Mouse (Mus musculus) MEL (cell line): Measurements from ENCODE around the gene Dctd. TPM values are rescaled to one million over a fixed set of nuclear protein-coding genes. Genes with fewer than 3 reads are reported as not detected.

Experiments
- DNase-seq: peaks from one replicate; pipeline ENCODE4 v3.0.0; 2011; ENCODE audit warnings: low read depth, low spot score
- H3K27ac ChIP-seq: 2 replicates; pipeline ENCODE4 v1.5.1; 2012; ENCODE audit warnings: low read depth, mild to moderate bottlenecking, control low read depth, low read length, moderate library complexity; ENCODE audit not compliant: control insufficient read depth
- H3K27me3 ChIP-seq, 2 experiments: fragments of 150-350 bp in 1 of 2; sonication (generic) in 1 of 2; 2 replicates each; pipeline ENCODE4 v1.6.1; 2012; ENCODE audit warnings: low read length in 2 of 2, mild to moderate bottlenecking in 2 of 2, improper control_type of control experiment in 1 of 2, moderate library complexity in 1 of 2; ENCODE audit not compliant: insufficient read depth in 2 of 2, control insufficient read depth in 1 of 2
- H3K36me3 ChIP-seq, 2 experiments: 2 replicates each; pipeline ENCODE4 v1.6.1; 2012 to 2014; ENCODE audit warnings: low read length in 2 of 2, improper control_type of control experiment in 1 of 2, inconsistent platforms in 1 of 2, mild to moderate bottlenecking in 1 of 2; ENCODE audit not compliant: insufficient read depth in 2 of 2, control insufficient read depth in 1 of 2
- H3K4me1 ChIP-seq, 2 experiments: fragments of 150-350 bp in 1 of 2; sonication (generic) in 1 of 2; 2 replicates each; pipeline ENCODE4 v1.6.1; 2012; ENCODE audit warnings: low read length in 2 of 2, improper control_type of control experiment in 1 of 2, mild to moderate bottlenecking in 1 of 2; ENCODE audit not compliant: insufficient read depth in 2 of 2, control insufficient read depth in 1 of 2
- H3K4me3 ChIP-seq, 2 experiments: fragments of 150-350 bp in 1 of 2; sonication (generic) in 1 of 2; 2 replicates each; pipeline ENCODE4 v1.5.1; 2012; ENCODE audit warnings: low read depth in 2 of 2, low read length in 2 of 2, mild to moderate bottlenecking in 2 of 2, moderate library complexity in 2 of 2, control low read depth in 1 of 2, improper control_type of control experiment in 1 of 2; ENCODE audit not compliant: control insufficient read depth in 1 of 2, insufficient read depth in 1 of 2
- H3K79me2 ChIP-seq: 2 replicates; pipeline ENCODE4 v1.6.1; 2012; ENCODE audit warnings: mild to moderate bottlenecking, low read length, moderate library complexity; ENCODE audit not compliant: control insufficient read depth, poor library complexity, insufficient read depth
- H3K9ac ChIP-seq: 2 replicates; pipeline ENCODE4 v1.6.1; 2012; ENCODE audit warnings: low read depth, mild to moderate bottlenecking, control low read depth, low read length, moderate library complexity; ENCODE audit not compliant: control insufficient read depth, poor library complexity, severe bottlenecking
- H3K9me3 ChIP-seq: fragments of 150-350 bp; sonication (generic); replicated peaks from 2 replicates; pipeline ENCODE4 v1.6.1; 2012; ENCODE audit warnings: mild to moderate bottlenecking, low read length, improper control_type of control experiment, moderate library complexity; ENCODE audit not compliant: insufficient read depth
- BHLHE40 ChIP-seq: IDR thresholded peaks from 2 replicates; pipeline ENCODE4 v1.6.1; 2012; ENCODE audit warnings: low read depth, mild to moderate bottlenecking, inconsistent platforms, low read length, improper control_type of control experiment, borderline replicate concordance
- CHD1 ChIP-seq: IDR thresholded peaks from 2 replicates; pipeline ENCODE4 v1.6.1; 2012; ENCODE audit warnings: low read depth, mild to moderate bottlenecking, inconsistent platforms, low read length, improper control_type of control experiment
- CHD2 ChIP-seq: IDR thresholded peaks from 2 replicates; pipeline ENCODE4 v1.6.1; 2011; ENCODE audit warnings: low read length, improper control_type of control experiment
- ELF1 ChIP-seq: IDR thresholded peaks from 2 replicates; pipeline ENCODE4 v1.6.1; 2014; ENCODE audit warnings: low read depth, mild to moderate bottlenecking, inconsistent platforms, low read length, improper control_type of control experiment, moderate library complexity
- EP300 ChIP-seq, 2 experiments: IDR thresholded peaks; 2 replicates each; pipeline ENCODE4 v1.6.1; 2011; ENCODE audit warnings: improper control_type of control experiment in 2 of 2, low read length in 2 of 2, low read depth in 1 of 2, mild to moderate bottlenecking in 1 of 2
- HCFC1 ChIP-seq: IDR thresholded peaks from 2 replicates; pipeline ENCODE4 v1.6.1; 2012; ENCODE audit warnings: low read depth, mild to moderate bottlenecking, inconsistent platforms, low read length, improper control_type of control experiment, moderate library complexity
- JUND ChIP-seq: IDR thresholded peaks from 2 replicates; pipeline ENCODE4 v1.6.1; 2011; ENCODE audit warnings: low read depth, mild to moderate bottlenecking, improper control_type of control experiment, low read length
- MAFK ChIP-seq: IDR thresholded peaks from 2 replicates; pipeline ENCODE4 v1.6.1; 2011; ENCODE audit warnings: low read depth, mild to moderate bottlenecking, low read length, improper control_type of control experiment, borderline replicate concordance
- MAZ ChIP-seq: IDR thresholded peaks from 2 replicates; pipeline ENCODE4 v1.6.1; 2012; ENCODE audit warnings: low read depth, mild to moderate bottlenecking, inconsistent platforms, low read length, improper control_type of control experiment
- MEF2A ChIP-seq: IDR thresholded peaks from 2 replicates; pipeline ENCODE4 v1.6.1; 2014; ENCODE audit warnings: low read depth, mild to moderate bottlenecking, inconsistent platforms, low read length, improper control_type of control experiment; ENCODE audit not compliant: poor library complexity, insufficient replicate concordance, severe bottlenecking; ENCODE audit errors: extremely low read depth
- MXI1 ChIP-seq: IDR thresholded peaks from 2 replicates; pipeline ENCODE4 v1.6.1; 2011; ENCODE audit warnings: mild to moderate bottlenecking, low read depth, low read length, improper control_type of control experiment
- NELFE ChIP-seq: IDR thresholded peaks from 2 replicates; pipeline ENCODE4 v1.6.1; 2011; ENCODE audit warnings: low read depth, low read length, improper control_type of control experiment
- POLR2A ChIP-seq, 2 experiments: IDR thresholded peaks; 2 replicates each; pipeline ENCODE4 v1.6.1; 2011 to 2012; ENCODE audit warnings: low read length in 2 of 2, mild to moderate bottlenecking in 2 of 2, control low read depth in 1 of 2, improper control_type of control experiment in 1 of 2, low read depth in 1 of 2, moderate library complexity in 1 of 2; ENCODE audit not compliant: control insufficient read depth in 1 of 2, insufficient read depth in 1 of 2, poor library complexity in 1 of 2
- POLR2AphosphoS2 ChIP-seq: IDR thresholded peaks from 2 replicates; pipeline ENCODE4 v1.6.1; 2011; ENCODE audit warnings: low read length, improper control_type of control experiment
- POLR2AphosphoS5 ChIP-seq: IDR thresholded peaks from 2 replicates; pipeline ENCODE4 v1.6.1; 2012; ENCODE audit warnings: low read depth, borderline replicate concordance, mild to moderate bottlenecking, inconsistent platforms, low read length, moderate library complexity, mixed read lengths
- RAD21 ChIP-seq: IDR thresholded peaks from 2 replicates; pipeline ENCODE4 v1.6.1; 2011; ENCODE audit warnings: mild to moderate bottlenecking, low read depth, low read length, improper control_type of control experiment
- RCOR1 ChIP-seq: IDR thresholded peaks from 2 replicates; pipeline ENCODE4 v1.6.1; 2012; ENCODE audit warnings: low read depth, mild to moderate bottlenecking, inconsistent platforms, low read length, improper control_type of control experiment
- TBP ChIP-seq: IDR thresholded peaks from 2 replicates; pipeline ENCODE4 v1.8.0; 2011; ENCODE audit warnings: low read depth, low read length, improper control_type of control experiment
- TCF12 ChIP-seq: IDR thresholded peaks from 2 replicates; pipeline ENCODE4 v1.6.1; 2014; ENCODE audit warnings: low read depth, mild to moderate bottlenecking, inconsistent platforms, low read length, improper control_type of control experiment, moderate library complexity
- USF1 ChIP-seq: IDR thresholded peaks from 2 replicates; pipeline ENCODE4 v1.6.1; 2014; ENCODE audit warnings: low read depth, mild to moderate bottlenecking, inconsistent platforms, low read length, improper control_type of control experiment, moderate library complexity
- USF2 ChIP-seq, 2 experiments: IDR thresholded peaks; 2 replicates each; pipeline ENCODE4 v1.6.1; 2011 to 2012; ENCODE audit warnings: improper control_type of control experiment in 2 of 2, low read length in 2 of 2, borderline replicate concordance in 1 of 2, inconsistent platforms in 1 of 2, low read depth in 1 of 2, mild to moderate bottlenecking in 1 of 2; ENCODE audit not compliant: insufficient read depth in 1 of 2
- ZNF384 ChIP-seq: IDR thresholded peaks from 2 replicates; pipeline ENCODE4 v1.6.1; 2012; ENCODE audit warnings: low read depth, mild to moderate bottlenecking, inconsistent platforms, low read length, improper control_type of control experiment
- polyA plus RNA-seq, 2 experiments: library from polyadenylated mRNA; stranded (reverse) in 1 of 2; unstranded in 1 of 2; fragments of >175 nt in 1 of 2; fragments of >200 nt in 1 of 2; gene quantifications; 2 replicates each; pipeline versions ENCODE4 v1.2.1 to v1.2.4; 2012; ENCODE audit warnings: low replicate concordance in 2 of 2, low read depth in 1 of 2; ENCODE audit not compliant: insufficient read length in 2 of 2, insufficient read depth in 1 of 2, missing spikeins in 1 of 2
- total RNA-seq: library from RNA; depleted of rRNA; stranded (reverse); fragments of 300-350 nt; gene quantifications from 2 replicates; pipeline ENCODE4 v1.2.3, GENCODE M21; 2012

The Dctd gene
- total and polyA plus RNA-seq, 3 experiments, result 59.5 to 79.9 (median 78.0) TPM

- Histone ChIP-seq H3K9me3 (no peaks in the 10 kb centered on the region), H3K4me3 (no peak overlapping the region), H3K9ac (no peak overlapping the region), H3K4me1 (no peaks in the 10 kb centered on the region), H3K27me3 (no peaks in the 10 kb centered on the region), H3K36me3 (peaks cover 0 to 2% of the 10 kb centered on the region in 2 experiments; a peak in 2 of 4 replicates), H3K27ac (no peak overlapping the region), H3K79me2 (no peaks in the 10 kb centered on the region)
- no peak for DNase-seq
- TF ChIP-seq CHD1 (no peak), BHLHE40 (no peak), MXI1 (no peak), TCF12 (no peak), USF2 (IDR thresholded peaks at IDR 0.05; ENCODE audit: borderline replicate concordance in 1 of 2, insufficient read depth in 1 of 2, low read depth in 1 of 2, low read length in 2 of 2) (no peak), MAFK (no peak), HCFC1 (no peak), CHD2 (no peak), POLR2A (IDR thresholded peaks at IDR 0.05; ENCODE audit: control insufficient read depth in 1 of 2, insufficient read depth in 1 of 2, low read depth in 1 of 2, low read length in 2 of 2, poor library complexity in 1 of 2) (no peak; a peak in 1 of 4 replicates), ZNF384 (no peak), NELFE (no peak), EP300 (IDR thresholded peaks at IDR 0.05; ENCODE audit: low read depth in 1 of 2, low read length in 2 of 2) (no peak), MEF2A (no peak), TBP (no peak), RAD21 (no peak)
Observed at GRCm38 (mm10) chr8:48133321-48133720, 34.4 kb downstream of the Dctd start.

- no peak overlapping the region for H3K4me3 ChIP-seq
- no peaks in the 10 kb centered on the region for H3K9me3 ChIP-seq
- H3K9ac ChIP-seq, result no peak overlapping the region
- H3K27ac ChIP-seq, result no peak overlapping the region
- H3K79me2 ChIP-seq, result no peaks in the 10 kb centered on the region
- no peak for DNase-seq
- no peaks in the 10 kb centered on the region for H3K4me1 ChIP-seq
- no peaks in the 10 kb centered on the region for H3K27me3 ChIP-seq
- TF ChIP-seq MAZ (no peak), POLR2AphosphoS2 (no peak), NELFE (no peak), POLR2AphosphoS5 (no peak), HCFC1 (no peak), JUND (no peak), TCF12 (no peak), RAD21 (no peak), USF1 (no peak), RCOR1 (no peak), CHD1 (no peak), ELF1 (no peak)
- TF ChIP-seq, all 39 proteins: peak for 0
- H3K36me3 ChIP-seq, result no peaks in the 10 kb centered on the region; a peak in 2 of 4 replicates
Observed at GRCm38 (mm10) chr8:48136804-48137650, 38.1 kb downstream of the Dctd start.
